Mouse (Mus musculus) E14TG2a.4 (cell line): ENCODE results near the gene Vcam1.

Source experiments
- CTCF ChIP-seq: conservative IDR thresholded peaks from 2 replicates; pipeline ENCODE4 v1.5.1; 2014; ENCODE audit warnings: low read length
- POU5F1 ChIP-seq: IDR thresholded peaks from 2 replicates; pipeline ENCODE4 v1.6.1; 2014; ENCODE audit warnings: low read length, borderline replicate concordance

DNA sequence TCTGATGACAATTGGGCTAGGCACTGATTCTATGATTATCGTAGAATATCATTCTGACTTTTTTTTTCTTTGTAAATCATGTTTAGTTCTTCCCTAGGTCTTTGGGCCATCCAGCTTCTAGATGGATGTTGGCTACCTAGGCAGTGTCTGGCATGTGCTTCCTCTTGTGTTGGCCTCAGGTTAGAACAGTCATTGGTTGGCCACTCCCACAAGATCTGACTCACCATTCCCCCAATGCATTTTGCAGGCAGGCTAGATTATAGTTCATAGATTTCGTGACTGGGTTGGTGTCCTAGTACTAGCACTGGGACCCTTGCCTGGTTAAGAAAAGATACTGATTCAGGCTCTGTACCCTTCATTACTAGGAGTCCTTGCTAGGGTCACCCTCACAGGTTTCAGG lies 67.3 kb downstream of the Vcam1 start:
- TF ChIP-seq POU5F1 (no peak), CTCF (no peak)
